Mouse (Mus musculus) megakaryocyte-erythroid progenitor cell, adult 5 weeks (primary cell): ENCODE data around the gene Gprasp2. TPM values are rescaled to one million over a fixed set of nuclear protein-coding genes. Genes with fewer than 3 reads are reported as not detected.

Experiments used
- polyA plus RNA-seq: library from polyadenylated mRNA; stranded (reverse); fragments of >175 nt; gene quantifications from 2 replicates; pipeline ENCODE4 v1.2.3, GENCODE M21; 2012

Gprasp2 gene
- polyA plus RNA-seq, result 1.3 TPM in 2 replicates

DNA sequence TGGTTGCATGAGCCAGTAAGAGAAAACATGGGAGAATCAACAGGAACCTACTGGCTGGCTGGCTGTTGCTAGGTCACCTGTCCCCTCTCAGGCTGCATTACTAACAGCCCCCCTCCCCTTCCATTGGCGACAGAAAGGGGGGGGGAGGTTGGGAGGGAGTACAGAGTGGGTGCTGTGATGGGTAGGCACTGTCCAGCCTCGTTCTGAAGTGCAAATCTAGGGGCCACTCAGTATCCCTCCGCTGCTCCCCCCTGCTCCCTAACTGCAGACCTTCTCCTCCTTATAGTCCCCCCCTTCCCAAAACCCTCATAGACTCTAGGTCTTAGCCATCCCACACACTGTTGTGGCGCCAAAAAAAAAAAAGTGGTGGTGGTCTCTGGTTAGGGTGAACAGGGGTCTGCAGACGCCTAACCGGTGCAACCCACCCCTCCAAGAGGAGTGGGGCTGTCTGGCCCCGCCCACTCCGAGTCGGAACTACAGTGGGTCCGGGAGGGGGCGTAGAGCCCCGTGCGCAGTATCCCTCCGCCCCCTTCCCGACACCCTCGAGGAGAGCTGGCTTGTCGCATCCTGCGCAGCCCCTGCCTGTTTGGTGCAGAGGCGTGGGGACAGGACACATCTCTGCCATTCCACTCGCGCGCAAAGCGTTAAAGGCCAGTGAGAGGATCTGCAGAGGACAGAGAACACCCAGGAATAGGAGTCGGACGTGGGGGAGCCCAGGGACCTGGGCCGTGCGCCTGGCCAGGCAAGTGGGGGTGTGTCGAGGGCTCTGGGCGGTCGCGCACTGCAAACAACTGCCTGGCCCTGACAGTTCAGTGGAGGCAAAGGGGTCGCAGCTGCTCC, at the start of gene Gprasp2:
Gene Gprasp2 (plus strand): TSS at position 514 of the 840 bp plus-strand sequence.

DNA sequence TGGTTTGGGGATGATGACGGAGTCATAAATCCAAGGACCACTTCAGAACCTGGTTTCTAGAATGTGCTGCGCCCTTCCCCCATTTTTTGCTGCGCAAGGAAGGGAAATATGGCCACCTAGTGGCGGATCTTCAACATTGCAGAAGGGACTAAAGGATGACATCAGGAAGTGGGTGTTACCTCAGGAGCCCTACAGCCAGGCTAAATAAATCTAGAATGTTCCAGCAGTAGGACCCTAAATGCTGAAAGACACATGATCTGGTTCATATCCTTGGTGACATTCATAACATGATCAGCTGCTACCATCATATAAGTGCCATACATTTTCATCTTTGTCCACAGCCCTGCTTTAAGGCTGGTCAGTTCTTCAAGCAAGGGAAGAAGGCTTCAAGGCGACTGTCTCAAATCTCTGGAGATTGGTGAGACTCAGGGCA, 41.6 kb upstream of the Gprasp2 start, which contains the start of gene Bhlhb9:
Gene Bhlhb9 (plus strand): TSS at position 383 of the 433 bp plus-strand sequence.

Other genes with a start within 250 kb of the Gprasp2 start
- gene Nxf7, start 240.3 kb upstream of the Gprasp2 start, polyA plus RNA-seq, result 0.03 TPM in 1 of 2 replicates, not detected in the other
- gene Prame, start 211.3 kb upstream of the Gprasp2 start, polyA plus RNA-seq, result not detected in 2 replicates
- not detected in 2 replicates for gene Tcp11x2, start 145.2 kb upstream of the Gprasp2 start, polyA plus RNA-seq
- not detected in 2 replicates for gene Tmsb15a, start 113.8 kb upstream of the Gprasp2 start, polyA plus RNA-seq
- 1.3 and 2.7 TPM in 2 replicates for gene Armcx5, start 96.3 kb upstream of the Gprasp2 start, polyA plus RNA-seq
- gene Gprasp1, start 96.3 kb upstream of the Gprasp2 start, polyA plus RNA-seq, result 5.9 and 7.3 TPM in 2 replicates
- 8.1 and 18.4 TPM in 2 replicates for gene Bhlhb9, start 41.4 kb upstream of the Gprasp2 start, polyA plus RNA-seq
- gene Arxes2, start 154.8 kb downstream of the Gprasp2 start, polyA plus RNA-seq, result 1.7 and 1.9 TPM in 2 replicates
- gene Arxes1, start 194.3 kb downstream of the Gprasp2 start, polyA plus RNA-seq, result 0.09 TPM in 1 of 2 replicates, not detected in the other
- 0.61 and 2.0 TPM in 2 replicates for gene Bex2, start 229.2 kb downstream of the Gprasp2 start, polyA plus RNA-seq
- gene Nxf3, start 246.2 kb downstream of the Gprasp2 start, polyA plus RNA-seq, result not detected in 2 replicates